Mouse (Mus musculus) C2C12 (cell line): Measurements from ENCODE around the gene Setd3. TPM values are rescaled to one million over a fixed set of nuclear protein-coding genes. Genes with fewer than 3 reads are reported as not detected.

Experiments used
- H3K27me3 ChIP-seq: one replicate; pipeline ENCODE4 v1.6.1; 2011; ENCODE audit not compliant: control insufficient read depth, insufficient read depth, insufficient read length
- H3K36me3 ChIP-seq: one replicate; pipeline ENCODE4 v1.6.1; 2011; ENCODE audit not compliant: control insufficient read depth, insufficient read depth
- H3K4me3 ChIP-seq: one replicate; pipeline ENCODE4 v1.5.1; 2011; ENCODE audit warnings: mild to moderate bottlenecking, control low read depth; ENCODE audit not compliant: poor library complexity, insufficient read depth, severe bottlenecking
- H3K79me2 ChIP-seq: one replicate; pipeline ENCODE4 v1.6.1; 2011; ENCODE audit not compliant: control insufficient read depth, insufficient read depth
- H3K79me3 ChIP-seq: one replicate; pipeline ENCODE4 v1.6.1; 2011; ENCODE audit warnings: low read depth, control low read depth
- H3ac ChIP-seq: one replicate; pipeline ENCODE3; 2011; ENCODE audit warnings: low read depth; ENCODE audit not compliant: control insufficient read depth, insufficient read length
- CEBPB ChIP-seq: IDR thresholded peaks from one replicate; pipeline ENCODE4 v1.6.1; 2011; ENCODE audit warnings: low read depth, mild to moderate bottlenecking, control low read depth, moderate library complexity
- CTCF ChIP-seq: IDR thresholded peaks from one replicate; pipeline ENCODE4 v1.5.1; 2011; ENCODE audit not compliant: control insufficient read depth, insufficient read depth, insufficient read length
- FOSL1 ChIP-seq: IDR thresholded peaks from one replicate; pipeline ENCODE4 v1.8.0; 2011; ENCODE audit warnings: mild to moderate bottlenecking, low read length; ENCODE audit not compliant: poor library complexity, insufficient read depth, severe bottlenecking
- MAX ChIP-seq: IDR thresholded peaks from one replicate; pipeline ENCODE4 v1.6.1; 2011; ENCODE audit warnings: mild to moderate bottlenecking, control low read depth
- MYOD1 ChIP-seq: IDR thresholded peaks from one replicate; pipeline ENCODE4 v1.6.1; 2011; ENCODE audit warnings: low read depth; ENCODE audit not compliant: control insufficient read depth, insufficient read length
- MYOG ChIP-seq: IDR thresholded peaks from one replicate; pipeline ENCODE4 v1.6.1; 2011; ENCODE audit not compliant: control insufficient read depth, insufficient read length; ENCODE audit errors: extremely low read depth
- USF1 ChIP-seq: IDR thresholded peaks from one replicate; pipeline ENCODE4 v1.6.1; 2011; ENCODE audit warnings: low read depth, mild to moderate bottlenecking, control low read depth, moderate library complexity
- polyA plus RNA-seq: library from polyadenylated mRNA; unstranded; fragments of >200 nt; fragmentation: generic; extraction: Trizol; gene quantifications from one replicate; pipeline ENCODE4 v1.2.1, GENCODE M21; 2012; ENCODE audit warnings: missing spikeins

Gene Setd3
- polyA plus RNA-seq, 1 experiment: 36.8 TPM

DNA sequence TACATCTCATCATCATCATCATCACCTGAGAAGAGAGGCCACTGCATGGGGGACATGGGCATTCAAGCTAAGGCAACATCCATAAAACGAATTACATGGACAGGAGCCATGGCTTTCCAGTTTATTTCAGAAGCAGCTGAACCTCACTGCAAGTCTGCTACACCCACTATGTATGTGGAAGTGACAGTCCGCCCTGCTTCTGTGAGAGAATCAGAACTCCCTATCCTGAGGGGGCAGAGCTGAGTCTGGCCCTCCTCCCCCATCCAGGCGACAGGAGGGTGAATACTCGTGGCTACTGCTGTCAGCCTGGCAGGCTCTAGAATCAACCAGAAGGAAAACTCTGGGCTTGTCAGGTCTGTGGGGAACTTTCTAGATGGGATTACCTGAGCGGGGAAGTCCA is 106.2 kb downstream of the Setd3 start:
- TF ChIP-seq CTCF (no peak), MYOD1 (no peak), USF1 (no peak), FOSL1 (no peak), CEBPB (no peak), MYOG (no peak), MAX (no peak)
- Histone ChIP-seq H3K4me3 (no peak overlapping the region), H3K79me2 (no peaks in the 10 kb centered on the region), H3K36me3 (no peaks in the 10 kb centered on the region), H3ac (no peak overlapping the region), H3K27me3 (peaks cover 14% of the 10 kb centered on the region), H3K79me3 (no peaks in the 10 kb centered on the region)

DNA sequence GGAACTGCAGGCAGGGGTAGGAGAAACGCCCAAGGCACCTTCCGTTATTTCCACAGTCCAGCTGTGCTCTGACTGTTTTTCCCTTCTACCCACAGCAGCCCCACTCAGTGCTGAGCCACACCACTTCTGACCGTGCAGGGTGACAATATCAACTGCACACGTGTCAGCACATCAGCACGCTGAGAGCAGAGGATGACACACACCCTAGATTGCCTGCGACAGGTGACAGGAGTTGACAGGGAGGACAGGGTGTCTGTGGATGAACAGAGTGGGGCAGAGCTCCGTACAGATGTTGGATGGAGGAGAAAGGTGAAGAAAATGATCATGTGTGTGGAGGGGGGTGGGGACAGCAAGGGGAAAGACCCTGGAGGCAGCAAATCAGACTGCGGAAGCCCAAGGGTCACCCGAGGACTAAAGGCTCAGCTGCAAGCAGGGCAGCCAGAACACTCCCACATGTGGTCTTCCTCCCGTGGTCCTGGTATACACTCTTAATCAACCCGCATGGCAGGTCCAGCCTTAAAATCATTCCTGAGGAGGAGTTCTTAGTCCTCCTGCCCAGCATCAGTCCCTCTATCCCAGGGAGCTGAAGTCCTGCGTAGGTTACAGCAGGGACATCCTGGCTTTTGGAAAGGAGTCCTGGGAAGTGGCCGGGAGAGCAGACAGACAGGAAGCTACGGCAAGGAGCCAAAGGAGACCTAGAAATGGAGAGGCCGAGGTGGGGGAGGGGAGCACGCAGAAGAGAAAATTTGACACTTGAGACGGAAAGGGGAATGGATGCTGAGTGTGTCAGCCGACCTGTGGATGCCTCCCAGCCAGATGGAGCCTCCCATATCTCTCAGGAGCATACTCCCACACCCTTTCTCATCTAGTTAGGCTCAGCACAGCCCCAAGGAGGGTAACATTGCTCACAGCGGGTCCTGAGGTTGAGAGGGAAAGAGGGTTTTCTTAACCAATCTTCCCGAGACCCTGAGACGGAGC is 108.1 kb downstream of the Setd3 start:
- Histone ChIP-seq H3K27me3 (peaks cover 7% of the 10 kb centered on the region), H3K79me3 (no peaks in the 10 kb centered on the region), H3K4me3 (no peak overlapping the region), H3ac (no peak overlapping the region), H3K79me2 (no peaks in the 10 kb centered on the region), H3K36me3 (no peaks in the 10 kb centered on the region)
- TF ChIP-seq USF1 (no peak), CTCF (no peak), MYOD1 (peak; percentile 83), MAX (no peak), MYOG (no peak)

DNA sequence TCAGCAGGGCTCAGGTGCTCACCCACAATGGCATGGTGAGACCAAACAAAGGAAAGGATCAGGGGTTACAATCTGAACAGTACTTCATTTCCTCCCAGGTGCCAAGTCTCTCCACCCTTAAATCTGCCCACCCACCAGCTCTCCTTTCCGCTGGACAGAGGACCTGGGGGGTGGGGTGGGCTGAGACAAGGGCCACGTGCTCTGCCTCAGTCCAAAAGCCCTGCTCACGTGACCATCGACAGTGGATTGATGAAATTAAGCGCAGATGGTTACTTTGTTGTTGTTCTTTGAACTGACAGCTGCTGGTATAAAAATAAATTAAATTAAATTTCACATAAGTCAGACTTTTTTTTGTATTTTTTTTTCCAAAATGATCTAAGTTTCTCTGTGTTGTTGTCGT is 109.6 kb downstream of the Setd3 start:
- peaks cover 7% of the 10 kb centered on the region for H3K27me3 ChIP-seq
- no peaks in the 10 kb centered on the region for H3K36me3 ChIP-seq
- no peak for TF ChIP-seq CEBPB
- TF ChIP-seq USF1: peak; percentile 21
- H3K79me3 ChIP-seq: no peaks in the 10 kb centered on the region
- H3K79me2 ChIP-seq: no peaks in the 10 kb centered on the region
- H3K4me3 ChIP-seq: no peak overlapping the region
- H3ac ChIP-seq: no peak overlapping the region

DNA sequence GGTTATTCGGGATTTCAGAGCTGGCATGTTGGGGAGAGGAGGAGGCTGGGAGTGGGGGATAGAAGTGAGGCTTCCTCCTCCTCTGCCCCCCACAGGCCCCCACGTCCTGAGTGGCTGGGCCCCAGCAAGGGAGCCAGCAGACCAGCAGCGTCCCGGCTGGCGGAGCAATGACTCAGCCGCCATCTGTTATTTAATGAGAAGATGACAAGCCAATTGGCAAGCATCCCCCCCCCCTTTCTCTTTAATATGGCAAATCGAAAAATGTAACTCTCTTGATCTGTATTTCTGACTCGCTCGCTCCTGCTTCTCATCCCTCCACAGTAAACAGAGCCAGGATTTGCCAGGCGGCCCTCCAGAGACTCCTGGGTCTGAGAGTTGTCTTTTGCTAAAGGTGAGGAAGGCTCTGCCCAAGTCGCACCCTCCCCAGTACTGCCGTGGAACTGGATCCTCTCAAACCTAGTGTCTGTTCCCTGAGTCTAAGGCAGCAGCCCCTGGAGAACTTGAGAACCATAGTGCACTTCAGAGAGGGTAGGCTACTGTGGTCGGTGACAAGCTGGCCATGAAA is 111.2 kb downstream of the Setd3 start:
- Histone ChIP-seq H3K27me3 (no peaks in the 10 kb centered on the region), H3ac (no peak overlapping the region), H3K36me3 (no peaks in the 10 kb centered on the region), H3K79me3 (no peaks in the 10 kb centered on the region), H3K4me3 (no peak overlapping the region), H3K79me2 (no peaks in the 10 kb centered on the region)
- TF ChIP-seq CEBPB (no peak), MYOD1 (no peak), MAX (no peak), FOSL1 (no peak), USF1 (no peak), MYOG (no peak), CTCF (no peak)

DNA sequence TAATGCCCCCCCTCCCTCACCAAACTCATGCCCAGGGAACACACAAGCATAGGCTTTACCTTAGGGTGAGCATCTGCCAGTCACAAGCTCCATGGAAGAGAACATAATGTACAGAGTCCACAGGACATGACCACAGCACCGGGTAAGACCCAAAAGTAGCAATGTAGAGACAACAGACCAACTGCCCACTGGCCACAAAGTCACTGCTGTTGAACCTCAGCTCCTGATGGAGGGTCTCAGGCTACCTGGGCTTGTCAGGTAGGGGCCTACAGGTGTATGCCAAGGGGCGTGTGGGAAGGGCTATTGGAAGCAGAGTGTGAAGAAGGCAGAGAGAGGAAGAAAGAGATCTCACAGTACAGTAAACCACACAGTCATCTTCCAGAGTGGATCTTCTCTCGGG is 111.9 kb downstream of the Setd3 start:
- Histone ChIP-seq H3K4me3 (no peak overlapping the region), H3K36me3 (no peaks in the 10 kb centered on the region), H3K79me2 (no peaks in the 10 kb centered on the region), H3ac (no peak overlapping the region), H3K27me3 (no peaks in the 10 kb centered on the region), H3K79me3 (no peaks in the 10 kb centered on the region)
- TF ChIP-seq CTCF (no peak), MYOG (no peak), FOSL1 (no peak), CEBPB (no peak), MYOD1 (no peak), USF1 (no peak), MAX (no peak)
